Mouse (Mus musculus) forebrain, embryonic 10.5 days (tissue): ENCODE measurements around the gene Lnx2. TPM values are rescaled to one million over a fixed set of nuclear protein-coding genes. Genes with fewer than 3 reads are reported as not detected.

Experiments
- DNase-seq: peaks from one replicate; pipeline ENCODE4 v3.0.0-alpha.2; 2017; ENCODE audit warnings: low spot score; ENCODE audit errors: extremely low spot score
- H3K27ac ChIP-seq: fragments of 300-500 bp; sonication (generic); 2 replicates; pipeline ENCODE4 v1.5.1; 2016; ENCODE audit warnings: mild to moderate bottlenecking
- H3K27me3 ChIP-seq: fragments of 300-500 bp; sonication (generic); 2 replicates; pipeline ENCODE4 v1.6.1; 2016; ENCODE audit warnings: mild to moderate bottlenecking; ENCODE audit not compliant: poor library complexity, severe bottlenecking
- H3K36me3 ChIP-seq: fragments of 300-500 bp; sonication (generic); replicated peaks from 2 replicates; pipeline ENCODE4 v1.6.1; 2016; ENCODE audit warnings: mild to moderate bottlenecking, moderate library complexity
- H3K4me1 ChIP-seq: fragments of 300-500 bp; sonication (generic); 2 replicates; pipeline ENCODE4 v1.6.1; 2016
- H3K4me3 ChIP-seq: fragments of 300-500 bp; sonication (generic); 2 replicates; pipeline ENCODE4 v1.5.1; 2016; ENCODE audit warnings: mild to moderate bottlenecking, moderate library complexity
- H3K9me3 ChIP-seq: fragments of 300-500 bp; sonication (generic); 2 replicates; pipeline ENCODE4 v1.6.1; 2016; ENCODE audit warnings: mild to moderate bottlenecking, moderate library complexity
- WGBS: fragments of 180-500 bp; shearing (Covaris S2); methylation state at CpG from one replicate; pipeline ENCODE4 v1.1.7; 2016; 5-methylcytosine and 5-hydroxymethylcytosine counted together
- polyA plus RNA-seq: library from polyadenylated mRNA; unstranded; fragments of >200 nt; fragmentation: Nextera tagmentation; extraction: Ambion mirVana; gene quantifications from 2 replicates; pipeline ENCODE4 v1.2.1, GENCODE M21; 2016

Gene Lnx2
- polyA plus RNA-seq, 1 experiment from 2014 or later, result 8.6 TPM

DNA sequence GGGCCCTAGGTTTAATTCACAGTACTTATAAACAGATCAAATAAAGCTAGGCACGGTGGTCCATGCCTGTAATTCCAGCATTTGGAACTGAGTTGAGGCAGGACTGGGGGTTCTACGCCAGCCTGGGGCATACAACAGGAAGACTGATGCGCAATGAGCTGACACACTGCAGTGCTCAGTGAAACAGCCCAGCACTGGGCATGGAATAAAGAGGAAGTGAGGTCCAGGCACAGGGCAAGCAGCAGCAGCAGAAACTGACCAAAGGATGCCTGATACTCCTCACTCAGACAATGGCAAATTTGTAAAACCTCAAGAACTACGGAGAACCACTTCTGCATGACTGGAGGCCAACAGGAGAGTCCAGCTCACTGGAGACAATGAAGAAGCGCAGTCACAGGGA, 37.0 kb downstream of the Lnx2 start:
- Histone ChIP-seq H3K36me3 (peaks cover 12% of the 10 kb centered on the region), H3K27me3 (no peaks in the 10 kb centered on the region), H3K27ac (0 out of 2 replicates have a peak overlapping the region, but pooled peaks have one; percentile 17), H3K9me3 (no peaks in the 10 kb centered on the region), H3K4me1 (peaks cover 61% of the 10 kb centered on the region), H3K4me3 (no peak overlapping the region)
- 78% methylated on average over 5 of the region's 5 CpGs for WGBS
- no peak for DNase-seq

DNA sequence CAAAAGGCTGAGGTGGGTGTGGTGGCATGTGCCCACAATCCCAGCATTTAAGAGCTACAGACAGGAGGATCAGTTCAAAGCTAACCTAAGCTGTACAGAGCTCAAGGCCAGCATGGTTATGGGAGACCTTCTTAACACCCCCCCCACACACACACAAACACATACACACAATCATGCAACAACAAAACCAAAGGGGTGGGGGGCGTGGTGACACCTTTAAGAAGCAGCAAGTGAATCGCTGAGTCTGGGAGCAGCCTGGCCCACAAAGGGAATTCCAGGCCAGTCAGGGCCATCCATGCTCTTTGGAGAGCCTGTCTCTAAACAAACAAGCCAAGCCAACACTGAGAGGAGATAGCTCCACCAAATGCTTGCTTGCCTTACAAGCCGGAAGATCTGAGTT, 38.8 kb downstream of the Lnx2 start:
- Histone ChIP-seq H3K4me3 (no peak overlapping the region), H3K9me3 (no peaks in the 10 kb centered on the region), H3K36me3 (peaks cover 14% of the 10 kb centered on the region), H3K27me3 (no peaks in the 10 kb centered on the region), H3K4me1 (peaks cover 46% of the 10 kb centered on the region), H3K27ac (no peak overlapping the region)
- no peak for DNase-seq
- WGBS, result 79% methylated on average over 3 of the region's 3 CpGs

DNA sequence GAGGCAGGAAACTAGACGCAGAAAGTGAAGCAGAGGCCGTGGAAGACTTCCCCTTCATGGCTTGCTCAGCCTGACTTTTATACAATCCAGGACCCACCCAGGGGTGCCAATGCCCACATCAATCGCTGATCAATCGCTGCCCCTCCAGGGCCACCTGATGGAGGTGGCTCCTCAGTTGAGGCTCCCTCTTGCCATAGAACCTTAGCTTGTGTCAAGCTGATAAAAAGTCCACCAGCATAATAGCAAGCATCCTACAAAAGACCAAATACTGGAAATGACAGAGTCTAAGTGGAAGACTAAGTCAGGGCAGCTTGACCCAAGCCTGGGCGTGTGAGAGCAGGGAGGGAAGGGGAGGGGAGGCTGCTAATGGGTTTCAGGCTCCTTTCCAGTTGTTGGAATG, 39.7 kb downstream of the Lnx2 start:
- Histone ChIP-seq H3K36me3 (peaks cover 18% of the 10 kb centered on the region), H3K9me3 (no peaks in the 10 kb centered on the region), H3K27me3 (no peaks in the 10 kb centered on the region), H3K4me1 (peaks cover 43% of the 10 kb centered on the region), H3K4me3 (no peak overlapping the region), H3K27ac (0 out of 2 replicates have a peak overlapping the region, but pooled peaks have one; percentile 8)
- WGBS, result 85% methylated on average over 5 of the region's 5 CpGs
- DNase-seq, result no peak

DNA sequence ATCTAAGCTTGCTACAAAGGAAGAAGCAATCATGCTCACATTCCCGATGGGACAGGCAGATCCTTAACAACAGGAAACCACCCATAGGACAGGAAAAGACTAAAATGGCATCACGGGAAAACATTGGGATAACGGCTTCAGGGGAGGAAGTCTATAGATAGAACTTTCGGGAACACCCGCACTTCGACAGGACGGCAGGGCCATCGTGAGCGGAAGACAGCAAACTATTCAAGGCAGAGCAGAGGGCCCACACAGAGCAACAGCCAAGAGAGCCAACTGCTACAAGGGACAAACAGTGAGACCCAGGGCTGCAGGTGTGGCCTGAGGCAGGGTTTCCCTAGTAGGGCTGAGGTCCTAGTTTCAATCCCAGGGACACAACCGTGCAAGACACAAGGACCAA, 40.4 kb downstream of the Lnx2 start:
- no peaks in the 10 kb centered on the region for H3K9me3 ChIP-seq
- H3K4me3 ChIP-seq, result no peak overlapping the region
- no peaks in the 10 kb centered on the region for H3K27me3 ChIP-seq
- 84% methylated on average over 10 of the region's 10 CpGs for WGBS
- 0 out of 2 replicates have a peak overlapping the region, but pooled peaks have one; percentile 8 for H3K27ac ChIP-seq
- peaks cover 43% of the 10 kb centered on the region for H3K4me1 ChIP-seq
- peaks cover 15% of the 10 kb centered on the region for H3K36me3 ChIP-seq
- DNase-seq, result no peak

DNA sequence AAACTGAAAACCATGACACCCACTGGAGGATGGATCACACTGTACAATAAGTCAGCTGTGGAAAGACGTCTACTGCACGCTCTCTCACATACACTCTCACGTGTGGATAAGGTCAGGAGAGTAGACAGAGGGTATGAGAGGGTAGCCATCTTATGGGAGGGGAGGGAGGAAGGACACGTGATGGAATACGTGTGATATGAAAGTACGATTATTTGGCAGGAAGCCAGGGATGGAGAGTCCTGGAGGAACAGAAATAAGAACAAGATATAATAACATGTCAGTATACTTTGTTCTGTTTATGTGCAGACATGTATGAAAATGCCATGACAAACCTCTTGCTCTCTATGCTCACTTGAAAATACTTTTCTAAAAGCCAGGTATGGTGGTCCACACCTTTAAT, 41.1 kb downstream of the Lnx2 start:
- Histone ChIP-seq H3K4me3 (no peak overlapping the region), H3K36me3 (peaks cover 12% of the 10 kb centered on the region), H3K27ac (no peak overlapping the region), H3K27me3 (no peaks in the 10 kb centered on the region), H3K9me3 (no peaks in the 10 kb centered on the region), H3K4me1 (peaks cover 43% of the 10 kb centered on the region)
- no peak for DNase-seq
- WGBS, result 88% methylated on average over 6 of the region's 6 CpGs

DNA sequence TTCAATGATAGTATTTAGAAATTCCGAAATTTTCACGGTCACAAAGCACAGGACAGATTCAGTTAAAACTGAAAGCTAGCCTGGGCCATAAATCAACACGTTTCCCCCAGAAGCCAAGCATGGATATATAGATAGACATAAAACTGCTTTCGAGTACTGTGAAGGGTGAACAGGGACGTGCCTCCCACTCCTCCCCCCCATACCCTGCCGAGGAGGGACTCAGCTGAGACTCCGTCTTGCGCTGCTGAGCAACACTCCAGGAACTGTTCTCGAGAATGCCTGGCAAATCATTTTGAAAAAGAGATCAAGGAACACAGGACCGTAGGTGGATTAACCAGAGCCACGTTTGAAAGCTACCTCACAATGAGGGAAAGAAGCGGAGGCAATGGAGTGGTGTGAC, 42.1 kb downstream of the Lnx2 start:
- no peak overlapping the region for H3K27ac ChIP-seq
- H3K9me3 ChIP-seq, result no peaks in the 10 kb centered on the region
- peaks cover 12% of the 10 kb centered on the region for H3K36me3 ChIP-seq
- DNase-seq, result no peak
- 80% methylated on average over 12 of the region's 12 CpGs for WGBS
- H3K4me1 ChIP-seq, result peaks cover 34% of the 10 kb centered on the region
- no peak overlapping the region for H3K4me3 ChIP-seq
- H3K27me3 ChIP-seq, result no peaks in the 10 kb centered on the region

DNA sequence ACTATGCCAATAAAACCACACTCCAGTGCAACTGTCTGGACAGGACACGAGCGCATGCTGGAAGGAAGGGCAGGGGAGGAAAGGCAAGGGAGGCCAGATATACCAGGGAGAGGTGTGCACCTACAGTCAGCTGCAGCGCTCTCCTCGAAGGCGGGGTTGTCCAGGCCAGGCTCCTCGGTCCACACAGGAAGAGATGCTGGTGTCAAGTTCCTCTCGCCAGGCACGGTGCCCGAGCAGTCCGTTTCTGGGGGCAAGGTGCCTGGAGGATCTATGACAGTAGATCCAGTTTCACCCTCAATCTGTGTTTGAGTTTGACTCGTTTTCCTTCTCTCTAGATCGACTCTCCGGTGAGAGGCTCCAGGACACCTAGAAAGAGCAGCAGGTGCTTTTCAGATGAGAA, 43.2 kb downstream of the Lnx2 start:
- no peak for DNase-seq
- no peaks in the 10 kb centered on the region for H3K27me3 ChIP-seq
- H3K4me1 ChIP-seq, result peaks cover 24% of the 10 kb centered on the region
- peaks cover 21% of the 10 kb centered on the region for H3K36me3 ChIP-seq
- WGBS, result 92% methylated on average over 13 of the region's 13 CpGs
- no peak overlapping the region for H3K4me3 ChIP-seq
- no peaks in the 10 kb centered on the region for H3K9me3 ChIP-seq
- no peak overlapping the region for H3K27ac ChIP-seq

DNA sequence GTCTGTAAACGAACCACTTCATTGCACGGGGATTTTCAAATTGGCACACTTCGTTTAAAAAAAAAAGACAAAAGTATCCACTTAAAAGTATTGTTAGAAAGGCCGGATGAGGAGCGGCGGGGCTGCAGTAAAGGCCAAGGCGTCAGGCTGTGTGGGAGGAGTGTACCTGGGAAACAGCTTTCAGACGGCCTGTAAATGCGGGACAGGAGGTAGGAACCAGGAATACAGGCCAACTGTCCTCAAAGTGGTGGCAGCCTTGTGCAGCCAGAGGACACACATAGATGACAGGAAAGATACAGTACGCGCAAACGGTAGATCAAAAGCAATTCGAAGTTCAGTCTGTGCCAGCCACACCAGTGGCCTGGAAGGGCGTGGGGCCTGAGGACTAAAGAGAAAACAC, 45.1 kb downstream of the Lnx2 start:
- no peak overlapping the region for H3K27ac ChIP-seq
- 90% methylated on average over 14 of the region's 14 CpGs for WGBS
- H3K9me3 ChIP-seq, result no peaks in the 10 kb centered on the region
- no peak overlapping the region for H3K4me3 ChIP-seq
- peaks cover 32% of the 10 kb centered on the region for H3K36me3 ChIP-seq
- H3K27me3 ChIP-seq, result no peaks in the 10 kb centered on the region
- no peak for DNase-seq
- H3K4me1 ChIP-seq, result peaks cover 9% of the 10 kb centered on the region

DNA sequence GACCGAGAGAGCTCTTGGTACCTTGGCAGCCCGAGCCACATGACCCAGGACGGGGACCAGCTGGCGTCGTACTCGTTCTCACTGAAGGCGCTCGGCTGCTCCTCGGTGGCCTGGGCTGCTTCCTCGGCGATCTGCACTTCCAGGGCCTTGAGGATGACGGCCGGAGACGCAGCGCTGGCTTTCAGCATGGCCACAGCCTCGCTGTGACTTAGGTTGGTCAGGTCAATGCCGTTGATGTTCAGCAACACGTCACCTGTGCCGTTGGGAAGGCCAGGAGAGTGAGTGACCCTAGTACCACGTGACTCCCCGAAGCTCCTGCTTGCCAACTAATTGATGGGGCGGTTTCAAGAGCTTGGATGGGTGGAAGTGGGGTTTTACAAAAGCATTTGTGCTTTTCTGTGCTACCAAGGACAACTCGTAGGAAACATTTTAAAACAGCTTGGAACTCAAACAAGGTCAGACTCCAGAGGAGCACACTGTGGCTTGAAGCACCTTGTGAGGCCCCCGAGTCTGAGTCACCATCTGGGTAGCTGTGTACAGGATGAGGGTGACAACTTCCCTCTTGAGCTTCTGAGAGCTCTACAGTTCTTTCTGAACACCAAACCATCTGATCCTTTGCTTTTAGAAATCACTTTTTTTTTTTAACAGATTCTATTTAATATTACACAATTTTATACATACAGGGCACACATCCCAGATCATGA, 51.9 kb downstream of the Lnx2 start:
- no peak overlapping the region for H3K27ac ChIP-seq
- WGBS, result 88% methylated on average over 24 of the region's 24 CpGs

DNA sequence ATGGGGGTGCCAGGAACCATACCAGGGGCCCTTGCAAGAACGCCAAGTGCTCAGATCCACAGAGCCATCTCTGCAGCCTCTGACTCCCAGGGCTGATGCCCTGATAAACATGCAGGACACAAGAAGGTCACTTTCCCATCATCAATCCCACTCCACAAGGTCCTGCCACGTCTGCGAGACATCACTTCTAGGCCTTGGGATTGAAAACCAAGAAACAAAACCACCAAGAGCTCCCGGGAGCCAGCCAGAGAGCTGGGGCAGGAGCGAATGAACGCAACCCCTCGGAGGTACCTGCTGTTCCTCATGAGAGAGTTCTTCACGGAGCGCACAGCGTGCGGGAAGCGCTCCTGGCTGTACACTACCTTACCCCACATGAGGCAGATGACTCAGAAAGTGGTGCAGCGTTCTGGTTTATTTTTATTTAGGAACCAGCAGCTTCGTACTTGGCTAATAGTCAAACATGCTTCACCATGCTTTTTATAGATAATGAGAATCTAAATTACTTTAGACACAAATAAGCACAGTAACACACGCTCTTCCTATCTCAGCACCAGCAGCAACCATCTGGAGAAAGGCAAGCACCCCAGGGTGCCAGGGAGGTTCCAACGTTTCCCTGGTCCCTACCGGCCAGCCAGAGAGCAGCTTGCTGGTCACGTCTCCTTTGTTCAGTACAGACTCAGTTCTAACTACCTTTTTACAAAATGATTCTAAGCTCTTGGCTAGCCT, 53.0 kb downstream of the Lnx2 start:
- no peaks in the 10 kb centered on the region for H3K4me1 ChIP-seq
- WGBS, result 89% methylated on average over 18 of the region's 18 CpGs
- H3K36me3 ChIP-seq, result peaks cover 37% of the 10 kb centered on the region
- no peaks in the 10 kb centered on the region for H3K9me3 ChIP-seq
- H3K4me3 ChIP-seq, result no peak overlapping the region
- DNase-seq, result no peak
- no peak overlapping the region for H3K27ac ChIP-seq
- no peaks in the 10 kb centered on the region for H3K27me3 ChIP-seq

More for the DNA sequence above, 51.9 kb downstream of the Lnx2 start:
- Histone ChIP-seq H3K27me3 (no peaks in the 10 kb centered on the region), H3K4me1 (no peaks in the 10 kb centered on the region), H3K9me3 (no peaks in the 10 kb centered on the region), H3K36me3 (peaks cover 35% of the 10 kb centered on the region), H3K4me3 (no peak overlapping the region)
- no peak for DNase-seq

DNA sequence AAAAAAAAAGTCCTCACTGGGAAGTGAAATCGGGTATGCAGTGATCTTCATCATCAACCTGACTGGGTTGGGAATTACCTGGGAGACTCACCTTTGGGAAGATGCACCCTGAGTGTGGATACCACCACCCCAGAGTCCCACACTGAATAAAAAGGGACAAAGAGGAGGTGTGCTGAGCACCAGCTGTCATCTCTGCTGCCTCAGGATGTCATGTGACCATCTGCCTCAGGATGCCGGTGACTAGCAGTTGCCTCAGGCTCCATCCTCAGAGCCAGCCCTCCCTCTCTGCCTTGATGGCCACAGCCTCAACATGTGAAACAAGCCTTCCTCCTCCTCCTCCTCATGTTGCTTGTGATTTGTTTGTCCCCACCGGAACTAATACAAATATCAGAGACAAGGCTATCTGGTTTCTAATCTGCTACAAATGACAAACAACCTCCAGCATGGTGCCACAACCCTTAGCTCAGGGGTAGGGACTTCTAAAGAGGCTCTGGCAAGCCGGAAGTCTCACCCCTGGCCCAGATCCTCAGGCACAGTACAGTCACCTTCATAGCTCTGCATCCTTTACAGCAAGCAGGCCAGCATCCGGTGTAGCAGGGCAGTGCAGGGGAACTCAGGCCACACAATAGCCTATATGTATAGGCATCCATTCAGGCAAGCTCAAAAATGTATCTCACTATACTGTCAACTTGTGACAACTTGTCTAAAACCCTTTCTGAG, 54.7 kb downstream of the Lnx2 start:
- no peak for DNase-seq
- peaks cover 28% of the 10 kb centered on the region for H3K36me3 ChIP-seq
- no peak overlapping the region for H3K27ac ChIP-seq
- H3K9me3 ChIP-seq, result no peaks in the 10 kb centered on the region
- H3K4me1 ChIP-seq, result peaks cover 2% of the 10 kb centered on the region; the same call in 1 of the 2 replicates
- H3K4me3 ChIP-seq, result no peak overlapping the region
- whole genome bisulfite sequencing, result 84% methylated on average over 5 of the region's 5 CpGs
- no peaks in the 10 kb centered on the region for H3K27me3 ChIP-seq

DNA sequence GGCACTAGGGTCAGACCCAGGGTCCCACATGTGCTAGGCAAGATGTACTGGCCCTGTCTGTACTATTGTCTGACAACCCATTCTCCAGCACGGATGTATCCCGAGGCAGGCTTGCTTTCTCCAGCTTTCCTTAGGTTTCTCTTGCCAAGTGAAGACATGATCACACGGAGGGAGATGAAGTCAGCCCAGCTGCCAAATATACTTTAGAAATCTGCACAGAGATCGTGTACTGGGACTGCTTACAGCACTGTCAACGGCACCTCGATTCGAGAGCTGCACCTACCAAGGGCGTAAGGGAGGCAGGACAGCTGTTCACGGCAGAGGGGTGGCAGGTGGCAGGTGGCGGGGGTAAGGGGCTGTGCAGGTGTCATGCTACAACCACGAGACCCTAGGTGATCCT, 55.8 kb downstream of the Lnx2 start:
- DNase-seq, result no peak
- Histone ChIP-seq H3K4me3 (no peak overlapping the region), H3K27ac (no peak overlapping the region), H3K27me3 (no peaks in the 10 kb centered on the region), H3K36me3 (peaks cover 29% of the 10 kb centered on the region), H3K4me1 (peaks cover 4% of the 10 kb centered on the region; the same call in 1 of the 2 replicates), H3K9me3 (no peaks in the 10 kb centered on the region)
- 90% methylated on average over 11 of the region's 11 CpGs for WGBS

DNA sequence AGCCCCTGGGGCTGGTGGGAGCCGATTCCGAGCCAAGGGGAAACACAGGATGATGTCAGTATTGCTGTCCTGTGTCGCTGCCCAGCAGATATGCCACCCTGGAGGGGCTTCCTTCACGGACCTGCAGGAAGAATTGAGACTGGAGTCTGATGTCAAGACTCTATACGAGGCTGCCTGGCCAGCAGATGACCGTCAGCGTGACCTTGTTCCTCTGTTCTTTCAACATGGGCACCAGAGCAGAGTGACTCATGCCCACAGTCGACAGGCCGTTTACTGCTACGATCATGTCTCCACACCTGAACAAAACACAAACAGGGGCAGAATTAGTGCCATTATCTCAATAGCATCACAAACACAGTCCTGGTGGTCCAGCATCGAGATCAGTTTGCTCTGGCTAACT, 57.6 kb downstream of the Lnx2 start:
- Histone ChIP-seq H3K9me3 (no peaks in the 10 kb centered on the region), H3K27ac (no peak overlapping the region), H3K4me3 (no peak overlapping the region), H3K36me3 (peaks cover 25% of the 10 kb centered on the region), H3K27me3 (no peaks in the 10 kb centered on the region), H3K4me1 (peaks cover 4% of the 10 kb centered on the region; the same call in 1 of the 2 replicates)
- 91% methylated on average over 11 of the region's 11 CpGs for WGBS
- no peak for DNase-seq
